Mouse (Mus musculus) olfactory bulb, adult 2 months (tissue): ENCODE measurements at regions not wholly inside any gene's neighbourhood (a gene's known extent, or its start where the extent isn't known, plus 50 kb on each side); places are given as distances from the start of the nearest gene placed in this dataset.
"Not testable (repeated sequence)": the region's sequence is repeated elsewhere in the genome, so short reads cannot be mapped to it uniquely, and the experiment has no call there.

Source experiments
- H3K27ac ChIP-seq: fragments of 200-500 bp; 2 replicates; pipeline ENCODE4 v1.5.1; 2012; ENCODE audit warnings: low read depth, low read length; ENCODE audit not compliant: insufficient read depth
- H3K4me1 ChIP-seq: fragments of 200-500 bp; 2 replicates; pipeline ENCODE4 v1.6.1; 2012; ENCODE audit warnings: low read length; ENCODE audit not compliant: control insufficient read depth, insufficient read depth
- H3K4me3 ChIP-seq: fragments of 200-500 bp; 2 replicates; pipeline ENCODE4 v1.5.1; 2012; ENCODE audit warnings: mild to moderate bottlenecking, low read depth, low read length, moderate library complexity; ENCODE audit not compliant: insufficient read depth
- WGBS: fragments of 180-500 bp; shearing (Covaris S2); methylation state at CpG from one replicate; pipeline ENCODE4 v1.1.7; 2018; 5-methylcytosine and 5-hydroxymethylcytosine counted together

- H3K27ac ChIP-seq, H3K4me1 ChIP-seq: not testable (repeated sequence)
- H3K4me3 ChIP-seq, result peak overlapping the region; percentile 16; the same call in 1 of the 2 replicates
- WGBS, result 6% methylated on average over 50 of the region's 51 CpGs
These were observed 106.5 kb downstream of the Zfp600 start for GRCm38 (mm10) chr4:146263038-146263685.

GRCm38 (mm10) chr4:146263790-146264189, 107.2 kb downstream of the Zfp600 start:
- not testable (repeated sequence) for H3K4me1 ChIP-seq, H3K27ac ChIP-seq, H3K4me3 ChIP-seq
- 56% methylated on average over 4 of the region's 5 CpGs for WGBS

GRCm38 (mm10) chr4:146270119-146270747, 113.6 kb downstream of the Zfp600 start:
- WGBS, result no CpG with 5 or more reads among the region's 14 CpGs
- H3K27ac ChIP-seq, result not testable (repeated sequence)

More at GRCm38 (mm10) chr4:146270119-146270747, 113.6 kb downstream of the Zfp600 start:
- not testable (repeated sequence) for H3K4me3 ChIP-seq, H3K4me1 ChIP-seq
